Mouse (Mus musculus) frontal cortex, postnatal 14 days (tissue): ENCODE measurements around the gene Cnr2.

Experiments used
- DNase-seq, 2 experiments: peaks; one replicate each; pipeline ENCODE4 v3.0.0; 2022; ENCODE audit warnings: low spot score in 2 of 2

Gene Cnr2

GRCm38 (mm10) chr4:135875991-135876582 is 19.1 kb upstream of the Cnr2 start:
- peak in 1 of 2 experiments; percentile 41 for DNase-seq

GRCm38 (mm10) chr4:135876583-135877020 is 18.6 kb upstream of the Cnr2 start:
- DNase-seq: peak; percentile 67 to 82

GRCm38 (mm10) chr4:135877742-135878141 is 17.5 kb upstream of the Cnr2 start:
- DNase-seq: no peak

- DNase-seq: no peak
Measured at GRCm38 (mm10) chr4:135879021-135879420, 16.2 kb upstream of the Cnr2 start.

- DNase-seq: no peak
Measured at GRCm38 (mm10) chr4:135880018-135880417, 15.2 kb upstream of the Cnr2 start.

GRCm38 (mm10) chr4:135880576-135880975 is 14.6 kb upstream of the Cnr2 start:
- DNase-seq: no peak

GRCm38 (mm10) chr4:135882023-135882422 is 13.2 kb upstream of the Cnr2 start:
- no peak for DNase-seq

GRCm38 (mm10) chr4:135883401-135883851 is 11.8 kb upstream of the Cnr2 start:
- DNase-seq: no peak

GRCm38 (mm10) chr4:135883881-135884516 is 11.2 kb upstream of the Cnr2 start:
- DNase-seq: no peak

- no peak for DNase-seq
Measured at GRCm38 (mm10) chr4:135884531-135884930, 10.7 kb upstream of the Cnr2 start.

GRCm38 (mm10) chr4:135885676-135886075 is 9.5 kb upstream of the Cnr2 start:
- no peak for DNase-seq

GRCm38 (mm10) chr4:135886184-135886583 is 9.0 kb upstream of the Cnr2 start:
- DNase-seq: no peak

GRCm38 (mm10) chr4:135888448-135889057 is 6.6 kb upstream of the Cnr2 start:
- DNase-seq: no peak

- DNase-seq: no peak
Measured at GRCm38 (mm10) chr4:135889146-135889883, 5.9 kb upstream of the Cnr2 start.

- DNase-seq: peak in 1 of 2 experiments; percentile 49
Measured at GRCm38 (mm10) chr4:135889884-135890283, 5.3 kb upstream of the Cnr2 start.

GRCm38 (mm10) chr4:135891539-135891938 is 3.7 kb upstream of the Cnr2 start:
- DNase-seq: no peak

GRCm38 (mm10) chr4:135892884-135893283 is 2.3 kb upstream of the Cnr2 start:
- DNase-seq: no peak

GRCm38 (mm10) chr4:135896157-135896556 is 963 bp downstream of the Cnr2 start:
- no peak for DNase-seq

- no peak for DNase-seq
Measured at GRCm38 (mm10) chr4:135898380-135899049, 3.3 kb downstream of the Cnr2 start.

GRCm38 (mm10) chr4:135899050-135899448 is 3.9 kb downstream of the Cnr2 start:
- no peak for DNase-seq

- no peak for DNase-seq
Measured at GRCm38 (mm10) chr4:135900008-135900407, 4.8 kb downstream of the Cnr2 start.
